Mouse (Mus musculus): ENCODE results near the gene Marveld2.
A peak's percentile ranks its signal among the peaks of the same experiment; 100 is the strongest.

The Marveld2 gene

GRCm38 (mm10) chr13:100616181-100617087 lies at the start of gene Marveld2:
TSS of gene Marveld2 (minus strand) at chr13:100616971.
- peak in 1 of 2 experiments; percentile 26 for DNase-seq (ENCODE audit: low spot score in 2 of 2)

- DNase-seq (ENCODE audit: low spot score in 2 of 2) = peak in 1 of 2 experiments; percentile 35
These were observed 43.2 kb upstream of the Marveld2 start for GRCm38 (mm10) chr13:100659864-100660456.

- no peak for DNase-seq (ENCODE audit: low spot score in 2 of 2)
These were observed 41.3 kb upstream of the Marveld2 start for GRCm38 (mm10) chr13:100658091-100658490.

GRCm38 (mm10) chr13:100651439-100652186 lies 34.8 kb upstream of the Marveld2 start, which contains the start of gene Taf9:
TSS of gene Taf9 (plus strand) at chr13:100651579.
- no peak for DNase-seq (ENCODE audit: low spot score in 2 of 2)

GRCm38 (mm10) chr13:100650550-100651438 lies 34.0 kb upstream of the Marveld2 start, which contains the start of the genes Ak6 and Rad17:
TSS of gene Ak6 (plus strand) at chr13:100650979.
TSS of gene Rad17 (minus strand) at chr13:100651051.
- DNase-seq (ENCODE audit: low spot score in 2 of 2) = peak; percentile 89 to 94

GRCm38 (mm10) chr13:100648223-100648622 lies 31.5 kb upstream of the Marveld2 start:
- DNase-seq (ENCODE audit: low spot score in 2 of 2) = no peak

- no peak for DNase-seq (ENCODE audit: low spot score in 2 of 2)
These were observed 25.9 kb upstream of the Marveld2 start for GRCm38 (mm10) chr13:100642471-100643209.

- no peak for DNase-seq (ENCODE audit: low spot score in 2 of 2)
These were observed 17.4 kb upstream of the Marveld2 start for GRCm38 (mm10) chr13:100634106-100634691.

- no peak for DNase-seq (ENCODE audit: low spot score in 2 of 2)
These were observed 5.5 kb upstream of the Marveld2 start for GRCm38 (mm10) chr13:100622241-100622640.

- DNase-seq (ENCODE audit: low spot score in 2 of 2) = no peak
These were observed 812 bp upstream of the Marveld2 start for GRCm38 (mm10) chr13:100617583-100617982.

- DNase-seq (ENCODE audit: low spot score in 2 of 2) = no peak
These were observed 3.9 kb downstream of the Marveld2 start for GRCm38 (mm10) chr13:100612903-100613302.

GRCm38 (mm10) chr13:100612251-100612650 lies 4.5 kb downstream of the Marveld2 start:
- DNase-seq (ENCODE audit: low spot score in 2 of 2) = no peak

- no peak for DNase-seq (ENCODE audit: low spot score in 2 of 2)
These were observed 5.5 kb downstream of the Marveld2 start for GRCm38 (mm10) chr13:100611266-100611665.

GRCm38 (mm10) chr13:100607756-100608155 lies 9.0 kb downstream of the Marveld2 start:
- no peak for DNase-seq (ENCODE audit: low spot score in 2 of 2)

- no peak for DNase-seq (ENCODE audit: low spot score in 2 of 2)
These were observed 10.9 kb downstream of the Marveld2 start for GRCm38 (mm10) chr13:100605845-100606244.

GRCm38 (mm10) chr13:100603738-100604095 lies 13.1 kb downstream of the Marveld2 start:
- DNase-seq (ENCODE audit: low spot score in 2 of 2) = no peak

- no peak for DNase-seq (ENCODE audit: low spot score in 2 of 2)
These were observed 13.6 kb downstream of the Marveld2 start for GRCm38 (mm10) chr13:100603031-100603737.

- no peak for DNase-seq (ENCODE audit: low spot score in 2 of 2)
These were observed 14.4 kb downstream of the Marveld2 start for GRCm38 (mm10) chr13:100602239-100602902.

GRCm38 (mm10) chr13:100601034-100601433 lies 15.7 kb downstream of the Marveld2 start:
- DNase-seq (ENCODE audit: low spot score in 2 of 2) = no peak
